In genomic region chr13:73692249-73692868, GRCm38 (mm10) we compare ENCODE assay signal across 9 mouse cellular contexts. TPM values are rescaled to one million over a fixed set of nuclear protein-coding genes. Genes with fewer than 3 reads are reported as not detected.
A peak's percentile ranks its signal among the peaks of the same experiment; 100 is the strongest.
DNase-seq lines count a peak whose midpoint lies in the region; ATAC-seq lines count a peak whose summit lies in the region.
"Had no signal": no experiment of that assay in that cellular context is flagged by ENCODE, and none has a peak within 500 bp of the region (broad histone marks: within the 10 kb centered on the region; RNA-seq: fewer than 3 reads in every experiment).

No protein-coding gene starts in this region.

- no peaks in the 10 kb centered on the region for H3K9me3 ChIP-seq in embryonic facial prominence, embryonic 12.5 days
- no peaks in the 10 kb centered on the region for H3K9me3 ChIP-seq in heart, embryonic 12.5 days (replicated peaks)
- no peaks in the 10 kb centered on the region for H3K9me3 ChIP-seq in kidney, embryonic 16.5 days (ENCODE audit: low read length)
- no peaks in the 10 kb centered on the region for H3K9me3 ChIP-seq in liver, embryonic 12.5 days (replicated peaks)
- H3K9me3 ChIP-seq: limb, embryonic 15.5 days had no signal

- DNase-seq in CD8-positive naive resting alpha-beta T cell, adult 2 months (ENCODE audit: low read depth in 2 of 2, low spot score in 2 of 2), result peak; percentile 85 to 88
- DNase-seq in adrenal gland, postnatal 25 days, result peak; percentile 77
- peak; percentile 82 for DNase-seq in naive thymus-derived CD4-positive, alpha-beta T cell, adult 2 months (ENCODE audit: low read depth)
- peak; percentile 83 for DNase-seq in testis, postnatal 10 days (ENCODE audit: low spot score)

- no peaks in the 10 kb centered on the region for H3K27me3 ChIP-seq in embryonic facial prominence, embryonic 12.5 days
- peaks cover 5% of the 10 kb centered on the region; the same call in 1 of the 2 replicates for H3K27me3 ChIP-seq in heart, embryonic 12.5 days (replicated peaks)
- H3K27me3 ChIP-seq in kidney, embryonic 16.5 days (ENCODE audit: insufficient read depth, low read length), result no peaks in the 10 kb centered on the region
- no peaks in the 10 kb centered on the region for H3K27me3 ChIP-seq in liver, embryonic 12.5 days (replicated peaks)
- H3K27me3 ChIP-seq: limb, embryonic 15.5 days had no signal

- no peaks in the 10 kb centered on the region for H3K4me1 ChIP-seq in embryonic facial prominence, embryonic 12.5 days
- H3K4me1 ChIP-seq in heart, embryonic 12.5 days (replicated peaks), result no peaks in the 10 kb centered on the region
- no peaks in the 10 kb centered on the region for H3K4me1 ChIP-seq in kidney, embryonic 16.5 days (ENCODE audit: insufficient read depth, low read length)
- H3K4me1 ChIP-seq in liver, embryonic 12.5 days, result no peaks in the 10 kb centered on the region
- H3K4me1 ChIP-seq: limb, embryonic 15.5 days had no signal

- peak; percentile 72; the same call in 1 of the 2 replicates for ATAC-seq in embryonic facial prominence, embryonic 12.5 days (ENCODE audit: insufficient number of reproducible peaks, insufficient read depth, low FRiP score, low TSS enrichment)
- peak; percentile 74 for ATAC-seq in heart, embryonic 12.5 days (ENCODE audit: insufficient number of reproducible peaks, low FRiP score)
- ATAC-seq in kidney, embryonic 16.5 days (ENCODE audit: low FRiP score, low TSS enrichment), result peak; percentile 99
- ATAC-seq in liver, embryonic 12.5 days, result peak; percentile 83

- H3K4me2 ChIP-seq in embryonic facial prominence, embryonic 12.5 days (replicated peaks), result no peak overlapping the region
- H3K4me2 ChIP-seq in heart, embryonic 12.5 days, result no peak overlapping the region
- H3K4me2 ChIP-seq in kidney, embryonic 16.5 days (replicated peaks; ENCODE audit: low read depth, low read length), result 0 out of 2 replicates have a peak overlapping the region, but pooled peaks have one; percentile 1
- no peak overlapping the region for H3K4me2 ChIP-seq in liver, embryonic 12.5 days
- H3K4me2 ChIP-seq: limb, embryonic 15.5 days had no signal

- H3K36me3 ChIP-seq in embryonic facial prominence, embryonic 12.5 days, result no peaks in the 10 kb centered on the region
- no peaks in the 10 kb centered on the region for H3K36me3 ChIP-seq in heart, embryonic 12.5 days
- H3K36me3 ChIP-seq in kidney, embryonic 16.5 days (ENCODE audit: insufficient read depth, low read length), result no peaks in the 10 kb centered on the region
- no peaks in the 10 kb centered on the region for H3K36me3 ChIP-seq in liver, embryonic 12.5 days
- H3K36me3 ChIP-seq: limb, embryonic 15.5 days had no signal

- no peak overlapping the region for H3K27ac ChIP-seq in embryonic facial prominence, embryonic 12.5 days
- no peak overlapping the region for H3K27ac ChIP-seq in heart, embryonic 12.5 days (ENCODE audit: poor library complexity, severe bottlenecking)
- peak overlapping the region; percentile 81 for H3K27ac ChIP-seq in kidney, embryonic 16.5 days (ENCODE audit: low read length)
- H3K27ac ChIP-seq in liver, embryonic 12.5 days, result no peak overlapping the region
- H3K27ac ChIP-seq: limb, embryonic 15.5 days had no signal

- H3K9ac ChIP-seq in embryonic facial prominence, embryonic 12.5 days, result no peak overlapping the region
- no peak overlapping the region for H3K9ac ChIP-seq in heart, embryonic 12.5 days
- H3K9ac ChIP-seq in kidney, embryonic 16.5 days (replicated peaks; ENCODE audit: low read length), result no peak overlapping the region
- H3K9ac ChIP-seq in liver, embryonic 12.5 days, result no peak overlapping the region
- H3K9ac ChIP-seq: limb, embryonic 15.5 days had no signal

- WGBS in embryonic facial prominence, embryonic 12.5 days, result 32% methylated on average over 10 of the region's 10 CpGs
- WGBS in heart, embryonic 12.5 days, result 33% methylated on average over 10 of the region's 10 CpGs
- WGBS in kidney, embryonic 16.5 days, result 24% methylated on average over 10 of the region's 10 CpGs
- 25% methylated on average over 10 of the region's 10 CpGs for WGBS in liver, embryonic 12.5 days (ENCODE audit: insufficient replicate concordance)

- H3K4me3 ChIP-seq in embryonic facial prominence, embryonic 12.5 days, result no peak overlapping the region
- H3K4me3 ChIP-seq in heart, embryonic 12.5 days, result no peak overlapping the region
- no peak overlapping the region for H3K4me3 ChIP-seq in kidney, embryonic 16.5 days (ENCODE audit: low read length)
- no peak overlapping the region for H3K4me3 ChIP-seq in liver, embryonic 12.5 days
- H3K4me3 ChIP-seq: limb, embryonic 15.5 days had no signal

RNA-seq across cellular contexts. Expression of gene Slc6a19, which starts 12.3 kb away (rescaled TPM):
- total RNA-seq in adrenal gland, postnatal 25 days (2021), result 0.24 and 0.36 TPM in 2 replicates
- 0.06 TPM in 1 of 2 replicates, not detected in the other for polyA plus RNA-seq in embryonic facial prominence, embryonic 12.5 days (2016; fragmentation: Nextera tagmentation; extraction: Ambion mirVana)
- not detected in 2 replicates for polyA plus RNA-seq in heart, embryonic 12.5 days (2016; fragmentation: Nextera tagmentation; extraction: Ambion mirVana)
- 2.1 and 2.3 TPM in 2 replicates for polyA plus RNA-seq in kidney, embryonic 16.5 days (2015; fragmentation: Nextera tagmentation; extraction: Ambion mirVana)
- 0.45 and 0.47 TPM in 2 replicates for polyA plus RNA-seq in liver, embryonic 12.5 days (2016; fragmentation: Nextera tagmentation; extraction: Ambion mirVana)

RNA-seq across cellular contexts. Expression of gene Slc6a18, which starts 14.5 kb away (rescaled TPM):
- not detected in 2 replicates for total RNA-seq in adrenal gland, postnatal 25 days (2021)
- polyA plus RNA-seq in embryonic facial prominence, embryonic 12.5 days (2016; fragmentation: Nextera tagmentation; extraction: Ambion mirVana), result not detected in 2 replicates
- polyA plus RNA-seq in heart, embryonic 12.5 days (2016; fragmentation: Nextera tagmentation; extraction: Ambion mirVana), result not detected in 2 replicates
- 34.6 and 38.4 TPM in 2 replicates for polyA plus RNA-seq in kidney, embryonic 16.5 days (2015; fragmentation: Nextera tagmentation; extraction: Ambion mirVana)
- not detected in 2 replicates for polyA plus RNA-seq in liver, embryonic 12.5 days (2016; fragmentation: Nextera tagmentation; extraction: Ambion mirVana)

RNA-seq across cellular contexts. Expression of gene Slc12a7, which starts 40.5 kb away (rescaled TPM):
- total RNA-seq in adrenal gland, postnatal 25 days (2021), result 40.0 and 48.2 TPM in 2 replicates
- polyA plus RNA-seq in embryonic facial prominence, embryonic 12.5 days (2016; fragmentation: Nextera tagmentation; extraction: Ambion mirVana), result 40.1 and 40.6 TPM in 2 replicates
- polyA plus RNA-seq in heart, embryonic 12.5 days (2016; fragmentation: Nextera tagmentation; extraction: Ambion mirVana), result 52.1 and 53.2 TPM in 2 replicates
- polyA plus RNA-seq in kidney, embryonic 16.5 days (2015; fragmentation: Nextera tagmentation; extraction: Ambion mirVana), result 27.0 and 28.1 TPM in 2 replicates
- polyA plus RNA-seq in liver, embryonic 12.5 days (2016; fragmentation: Nextera tagmentation; extraction: Ambion mirVana), result 10.8 and 11.1 TPM in 2 replicates

Comparison
In these comparisons a context has a peak if more than half of its experiments do, and no peak if none do; other contexts are left out.
1. RNA of gene Slc6a18, which starts 14.5 kb away (polyA plus RNA-seq): 34.6 to 38.4 TPM in kidney, embryonic 16.5 days; not detected in embryonic facial prominence, embryonic 12.5 days, not detected in heart, embryonic 12.5 days and not detected in liver, embryonic 12.5 days; every median in the first group is over 10 times any median in the second.
2. Peak in every context shown above with its lines, with median percentiles within 50 percentile points of each other: DNase-seq and ATAC-seq.